36 mouse cellular contexts compared by ENCODE assay signal in genomic region chr11:108322156-108322555, GRCm38 (mm10). TPM values are rescaled to one million over a fixed set of nuclear protein-coding genes. Genes with fewer than 3 reads are reported as not detected.
"Had no signal": no experiment of that assay in that cellular context is flagged by ENCODE, and none has a peak within 500 bp of the region (broad histone marks: within the 10 kb centered on the region; RNA-seq: fewer than 3 reads in every experiment).

No protein-coding gene starts in this region.

- H3K9me3 ChIP-seq: limb, embryonic 10.5 days; limb, embryonic 12.5 days; limb, embryonic 13.5 days; limb, embryonic 15.5 days; liver, embryonic 12.5 days; liver, embryonic 13.5 days; liver, embryonic 15.5 days; lung, embryonic 15.5 days; midbrain, embryonic 12.5 days; midbrain, embryonic 13.5 days; midbrain, embryonic 15.5 days; neural tube, embryonic 12.5 days had no signal

- DNase-seq: left cerebral cortex, postnatal 4 days; liver; liver, embryonic 13.5 days; liver, postnatal 0 days; lung, adult 18-20 months; lung, adult 2 months; lung, embryonic 14.5 days; lung, postnatal 10 days; lung, postnatal 14 days; lung, postnatal 36 days; lung, postnatal 4 days; midbrain, embryonic 14.5 days had no signal

- H3K27ac ChIP-seq: left cerebral cortex, adult 2 months; limb, embryonic 10.5 days; limb, embryonic 12.5 days; limb, embryonic 13.5 days; limb, embryonic 15.5 days; liver, embryonic 12.5 days; liver, embryonic 13.5 days; liver, embryonic 14.5 days; liver, embryonic 15.5 days; lung, embryonic 15.5 days; macrophage; midbrain, embryonic 12.5 days; midbrain, embryonic 13.5 days; midbrain, embryonic 15.5 days; neural tube, embryonic 12.5 days had no signal

- H3K4me3 ChIP-seq: left cerebral cortex, adult 2 months; limb, embryonic 10.5 days; limb, embryonic 12.5 days; limb, embryonic 13.5 days; limb, embryonic 15.5 days; liver, embryonic 12.5 days; liver, embryonic 13.5 days; liver, embryonic 15.5 days; lung, embryonic 15.5 days; midbrain, embryonic 12.5 days; midbrain, embryonic 13.5 days; midbrain, embryonic 15.5 days; myocyte; neural tube, embryonic 12.5 days had no signal

- H3K4me2 ChIP-seq: limb, embryonic 12.5 days; limb, embryonic 13.5 days; limb, embryonic 15.5 days; liver, embryonic 11.5 days; liver, embryonic 12.5 days; liver, embryonic 13.5 days; liver, embryonic 15.5 days; lung, embryonic 14.5 days; lung, embryonic 15.5 days; midbrain, embryonic 12.5 days; midbrain, embryonic 13.5 days; midbrain, embryonic 15.5 days; neural tube, embryonic 12.5 days had no signal

- H3K4me1 ChIP-seq: liver, embryonic 15.5 days; lung, embryonic 15.5 days; midbrain, embryonic 12.5 days; midbrain, embryonic 15.5 days; neural tube, embryonic 12.5 days had no signal

- H3K9ac ChIP-seq: limb, embryonic 12.5 days; limb, embryonic 13.5 days; limb, embryonic 15.5 days; liver, embryonic 12.5 days; liver, embryonic 13.5 days; liver, embryonic 14.5 days; liver, embryonic 15.5 days; liver, postnatal 0 days; lung, embryonic 14.5 days; lung, embryonic 15.5 days; midbrain, embryonic 12.5 days; midbrain, embryonic 13.5 days; midbrain, embryonic 15.5 days; neural tube, embryonic 12.5 days had no signal

- ATAC-seq: liver, embryonic 12.5 days; liver, postnatal 0 days; lung, postnatal 0 days; midbrain, embryonic 13.5 days; midbrain, embryonic 15.5 days; midbrain, embryonic 16.5 days had no signal

- H3K36me3 ChIP-seq: limb, embryonic 10.5 days; limb, embryonic 12.5 days; limb, embryonic 13.5 days; limb, embryonic 15.5 days; liver, embryonic 12.5 days; liver, embryonic 13.5 days; liver, embryonic 15.5 days; lung, embryonic 15.5 days; midbrain, embryonic 12.5 days; midbrain, embryonic 13.5 days; midbrain, embryonic 15.5 days; neural tube, embryonic 12.5 days had no signal

- H3K27me3 ChIP-seq: limb, embryonic 12.5 days; limb, embryonic 13.5 days; limb, embryonic 15.5 days; liver, embryonic 12.5 days; liver, embryonic 13.5 days; liver, embryonic 15.5 days; lung, embryonic 15.5 days; midbrain, embryonic 12.5 days; midbrain, embryonic 13.5 days; midbrain, embryonic 15.5 days; neural tube, embryonic 12.5 days had no signal

RNA-seq across cellular contexts. Expression of gene Apoh, which starts 21.0 kb away (rescaled TPM):
- total RNA-seq: left cerebral cortex, postnatal 4 days; megakaryocyte progenitor cell, adult 5-6 weeks; megakaryocyte-erythroid progenitor cell, adult 5-6 weeks; midbrain, postnatal 0 days; monocyte, adult 5-6 weeks had no signal
- polyA plus RNA-seq: limb, embryonic 10.5 days; limb, embryonic 11.5 days; limb, embryonic 12.5 days; limb, embryonic 13.5 days; macrophage; midbrain, embryonic 12.5 days; neural tube, embryonic 11.5 days; neural tube, embryonic 12.5 days had no signal
